10 mouse cellular contexts compared by ENCODE assay signal in the genomic region with DNA sequence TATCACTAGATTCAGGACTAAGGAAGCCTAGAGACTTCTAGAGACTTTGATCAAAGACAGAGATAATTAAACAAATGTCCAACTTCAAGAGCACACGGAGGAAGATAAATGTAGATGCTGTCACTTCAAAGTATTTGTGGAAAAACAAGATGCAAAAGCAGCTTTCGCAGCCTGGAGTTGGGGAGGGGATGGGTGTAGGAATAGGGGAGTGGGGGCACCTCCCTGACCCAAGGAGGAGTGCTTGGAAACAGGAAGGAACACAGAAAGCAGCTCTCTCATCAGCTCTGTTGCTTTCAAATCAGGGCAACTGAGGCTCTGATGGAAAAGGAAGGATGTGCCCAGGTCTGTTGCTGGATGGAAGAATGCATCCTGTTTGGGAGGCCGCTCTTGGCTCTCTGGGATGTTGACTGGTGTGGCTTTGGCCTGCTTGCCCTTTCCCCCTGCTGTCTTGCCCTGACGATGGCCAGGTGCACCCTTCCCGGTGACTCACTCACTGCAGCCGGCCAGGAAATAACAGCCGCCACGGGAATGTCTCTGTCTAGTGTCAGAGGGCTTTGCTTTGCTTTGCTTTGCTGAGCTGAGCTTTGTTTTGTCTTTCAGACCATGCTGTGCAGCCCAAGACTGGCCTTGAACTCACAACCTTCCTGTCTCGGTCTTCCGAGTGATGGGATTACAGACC. TPM values are rescaled to one million over a fixed set of nuclear protein-coding genes. Genes with fewer than 3 reads are reported as not detected.
DNase-seq lines count a peak whose midpoint lies in the region; ATAC-seq and TF ChIP-seq lines count a peak whose summit lies in the region.
"Had no signal": no experiment of that assay in that cellular context is flagged by ENCODE, and none has a peak within 500 bp of the region (broad histone marks: within the 10 kb centered on the region; RNA-seq: fewer than 3 reads in every experiment).

No protein-coding gene starts in this region.

- H3K9ac ChIP-seq in kidney, embryonic 15.5 days, result no peak overlapping the region
- no peak overlapping the region for H3K9ac ChIP-seq in heart, postnatal 0 days (replicated peaks; ENCODE audit: low read depth, low read length)
- H3K9ac ChIP-seq: liver, embryonic 14.5 days had no signal

- H3K27me3 ChIP-seq in kidney, embryonic 15.5 days, result no peaks in the 10 kb centered on the region
- H3K27me3 ChIP-seq in heart, postnatal 0 days (ENCODE audit: control insufficient read depth, insufficient read depth, low read length), result no peaks in the 10 kb centered on the region

- WGBS in kidney, embryonic 15.5 days, result 28% methylated on average over 10 of the region's 10 CpGs
- WGBS in heart, postnatal 0 days, result 36% methylated on average over 10 of the region's 10 CpGs

- no peaks in the 10 kb centered on the region for H3K9me3 ChIP-seq in kidney, embryonic 15.5 days (replicated peaks)
- no peaks in the 10 kb centered on the region for H3K9me3 ChIP-seq in heart, postnatal 0 days (replicated peaks; ENCODE audit: control insufficient read depth, low read length)

- H3K4me3 ChIP-seq in kidney, embryonic 15.5 days (replicated peaks), result no peak overlapping the region
- H3K4me3 ChIP-seq in heart, postnatal 0 days (ENCODE audit: low read depth, low read length), result no peak overlapping the region

- peak; percentile 45 for DNase-seq in adrenal gland, adult 2 months
- no peak for DNase-seq in adrenal gland, postnatal 4 days (ENCODE audit: low spot score in 2 of 2)
- DNase-seq in kidney, postnatal 25 days, result no peak
- peak; percentile 45 for DNase-seq in 3134 (ENCODE audit: extremely low read depth, insufficient read length, low spot score)
- DNase-seq in heart, postnatal 0 days (ENCODE audit: low spot score), result peak; percentile 38
- no peak for DNase-seq in layer of hippocampus, adult 18-20 months (ENCODE audit: low spot score in 2 of 2)
- DNase-seq in urinary bladder, adult 18-20 months (ENCODE audit: low spot score in 2 of 2), result no peak
- DNase-seq: cerebellum, postnatal 36 days had no signal

- H3K27ac ChIP-seq in kidney, embryonic 15.5 days, result peak overlapping the region; percentile 69
- H3K27ac ChIP-seq in heart, postnatal 0 days (ENCODE audit: low read depth), result peak overlapping the region; percentile 59
- H3K27ac ChIP-seq: liver, embryonic 14.5 days had no signal

- no peaks in the 10 kb centered on the region for H3K36me3 ChIP-seq in kidney, embryonic 15.5 days
- H3K36me3 ChIP-seq in heart, postnatal 0 days (replicated peaks; ENCODE audit: control insufficient read depth, insufficient read depth, low read length), result no peaks in the 10 kb centered on the region

- H3K4me1 ChIP-seq in kidney, embryonic 15.5 days, result peaks cover 42% of the 10 kb centered on the region
- peaks cover 24% of the 10 kb centered on the region for H3K4me1 ChIP-seq in heart, postnatal 0 days (ENCODE audit: control insufficient read depth, insufficient read depth)

- no peak for TF ChIP-seq EP300 in heart, postnatal 0 days (IDR thresholded peaks at IDR 0.05; ENCODE audit: low read depth)

- no peak overlapping the region for H3K4me2 ChIP-seq in kidney, embryonic 15.5 days
- H3K4me2 ChIP-seq in heart, postnatal 0 days (ENCODE audit: low read depth, low read length), result no peak overlapping the region

- TF ChIP-seq CTCF in heart, postnatal 0 days (IDR thresholded peaks at IDR 0.05; ENCODE audit: low read depth), result no peak

- ATAC-seq in kidney, embryonic 15.5 days (replicated peaks; ENCODE audit: low FRiP score), result no peak
- ATAC-seq in heart, postnatal 0 days (ENCODE audit: insufficient read depth, low read depth), result peak; percentile 70

RNA-seq across cellular contexts. Expression of a gene that starts 23.8 kb away (rescaled TPM):
- 10 to 100 TPM; 48.9 to 49.7 TPM for total RNA-seq in adrenal gland, adult 2 months (2021)
- 9.7 and 16.7 TPM in 2 replicates for polyA plus RNA-seq in adrenal gland, adult 2 months (2012; rRNA removed)
- total RNA-seq in adrenal gland, postnatal 4 days (2021), result 10 to 100 TPM; 80.4 to 81.3 TPM
- 33.3 and 34.6 TPM in 2 replicates for polyA plus RNA-seq in kidney, embryonic 15.5 days (2015; fragmentation: Nextera tagmentation; extraction: Ambion mirVana)
- 29.2 and 36.9 TPM in 2 replicates for total RNA-seq in heart, postnatal 0 days (2014; rRNA removed; ENCODE audit: low replicate concordance)
- polyA plus RNA-seq in heart, postnatal 0 days (2015; fragmentation: Nextera tagmentation; extraction: Ambion mirVana), result 10.1 and 12.0 TPM in 2 replicates
- total RNA-seq in layer of hippocampus, adult 18-20 months (2021), result 10 to 100 TPM; 26.0 to 26.4 TPM

Comparison
In these comparisons a context has a peak if more than half of its experiments do, and no peak if none do; other contexts are left out.
1. DNase-seq: peak in adrenal gland, adult 2 months (single experiment), 3134 (single experiment) and heart, postnatal 0 days (single experiment); none in adrenal gland, postnatal 4 days (0 of 2), kidney, postnatal 25 days (0 of 2), layer of hippocampus, adult 18-20 months (0 of 2) and urinary bladder, adult 18-20 months (0 of 2).